Mouse (Mus musculus) kidney, adult 10 weeks (tissue): Measurements from ENCODE around the gene Tbc1d30. TPM values are rescaled to one million over a fixed set of nuclear protein-coding genes. Genes with fewer than 3 reads are reported as not detected.

Experiments
- polyA plus RNA-seq: library from polyadenylated mRNA; stranded (reverse); fragments of 350-450 nt; fragmentation: Illumina TruSeq; extraction: RNeasy Lipid Tissue Mini Kit (QIAGEN cat#74804); gene quantifications from one replicate; pipeline ENCODE4 v1.2.3, GENCODE M21; 2014; ENCODE audit warnings: low read depth, low replicate concordance

Gene Tbc1d30
- 1.9 TPM for polyA plus RNA-seq

DNA sequence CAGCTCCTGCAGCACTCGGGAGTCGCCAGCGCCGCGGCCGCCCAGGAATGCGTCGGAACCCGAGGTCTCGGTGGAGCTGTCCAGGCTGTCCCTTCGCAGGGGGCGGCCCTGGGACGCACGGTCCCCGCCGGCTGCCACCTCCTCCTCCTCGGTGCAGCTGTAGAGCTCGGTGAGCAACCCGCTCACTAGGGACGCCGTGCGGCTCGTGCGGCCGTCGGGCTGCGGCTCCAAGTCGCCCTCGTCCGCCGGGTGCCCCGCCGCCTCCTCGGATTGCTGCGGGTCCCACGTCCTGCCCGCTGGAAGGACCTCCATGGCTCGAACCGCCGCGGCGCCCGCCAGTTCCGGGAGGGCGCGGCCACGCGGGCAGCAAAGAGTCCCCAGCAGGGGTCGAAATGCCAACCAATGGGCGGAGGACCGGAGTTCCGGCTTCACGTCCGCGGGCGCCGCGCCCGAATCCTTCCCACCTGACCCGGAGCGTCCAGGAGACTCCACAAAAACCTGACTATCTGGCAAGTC, at the start of gene Tbc1d30:
Tbc1d30 (minus strand) TSS at position 213 of the 516 bp plus-strand sequence.

DNA sequence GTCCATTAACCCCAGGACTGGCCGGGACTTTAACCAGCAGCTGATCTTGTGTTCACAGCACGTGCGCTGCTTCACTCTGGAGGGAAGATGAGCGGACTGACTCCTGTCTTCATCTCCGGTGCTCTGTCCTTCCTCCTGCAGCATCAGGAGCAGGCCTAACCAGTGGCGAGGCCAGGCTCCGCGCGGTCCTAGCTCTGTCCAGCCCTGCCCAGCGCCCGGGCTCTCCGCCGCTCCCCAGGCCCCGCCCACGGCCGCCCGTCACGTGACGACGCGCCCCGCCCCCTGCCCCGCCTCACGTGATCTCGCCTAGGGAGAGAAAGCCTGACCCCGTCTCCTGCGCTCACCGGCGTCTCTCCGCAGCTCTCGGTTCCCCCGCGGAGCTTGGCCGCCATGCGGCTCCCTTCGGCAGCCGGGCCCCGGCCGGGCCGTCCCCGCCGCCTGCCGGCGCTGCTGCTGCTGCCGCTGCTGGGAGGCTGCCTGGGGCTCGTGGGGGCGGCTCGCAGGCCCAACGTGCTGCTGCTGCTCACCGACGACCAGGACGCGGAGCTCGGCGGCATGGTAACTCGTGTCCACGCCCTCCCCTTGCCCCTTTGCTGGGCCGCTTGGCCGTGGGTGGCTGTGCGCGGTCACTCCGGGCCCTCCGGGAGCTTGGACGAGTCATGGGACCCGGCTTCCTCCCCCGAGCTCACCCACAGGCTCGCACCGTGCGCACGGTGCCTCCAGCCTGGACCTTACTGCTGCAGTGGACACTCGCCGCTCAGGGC, 13.9 kb upstream of the Tbc1d30 start, which contains the start of gene Gns:
Gns (plus strand) TSS at position 290 of the 764 bp plus-strand sequence.

Other genes with a start within 250 kb of the Tbc1d30 start
- 102 TPM for gene Gns, start 13.8 kb upstream of the Tbc1d30 start, polyA plus RNA-seq
- gene Rassf3, start 125.1 kb upstream of the Tbc1d30 start, polyA plus RNA-seq: 34.8 TPM
- 58.8 TPM for gene Tbk1, start 235.5 kb upstream of the Tbc1d30 start, polyA plus RNA-seq